Mouse (Mus musculus): ENCODE measurements at regions not wholly inside any gene's neighbourhood (a gene's known extent, or its start where the extent isn't known, plus 50 kb on each side); places are given as distances from the start of the nearest gene placed in this dataset.

DNA sequence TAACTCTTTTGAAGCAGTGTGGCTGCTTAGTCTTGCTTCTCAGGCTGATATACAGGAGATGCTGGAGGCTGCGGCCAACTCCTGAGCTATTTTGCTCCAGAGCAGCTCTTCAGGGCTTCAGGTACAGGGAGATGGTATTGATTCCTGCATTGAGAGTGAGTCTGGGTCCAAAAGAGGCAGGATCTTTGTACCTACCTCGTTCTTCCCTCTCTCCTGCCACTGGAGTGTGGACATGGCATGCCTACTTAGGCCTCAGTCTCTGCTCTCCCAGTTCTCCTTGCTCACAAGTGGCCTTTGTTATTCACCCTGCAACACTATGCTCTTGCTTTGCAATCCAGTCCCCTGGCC is 284.8 kb downstream of the Bcl11a start:
- intact Hi-C loops (cut with DNase I), result no loop called here
- DNase-seq (ENCODE audit: extremely low spot score in 1 of 2, low spot score in 2 of 2), result no peak

DNA sequence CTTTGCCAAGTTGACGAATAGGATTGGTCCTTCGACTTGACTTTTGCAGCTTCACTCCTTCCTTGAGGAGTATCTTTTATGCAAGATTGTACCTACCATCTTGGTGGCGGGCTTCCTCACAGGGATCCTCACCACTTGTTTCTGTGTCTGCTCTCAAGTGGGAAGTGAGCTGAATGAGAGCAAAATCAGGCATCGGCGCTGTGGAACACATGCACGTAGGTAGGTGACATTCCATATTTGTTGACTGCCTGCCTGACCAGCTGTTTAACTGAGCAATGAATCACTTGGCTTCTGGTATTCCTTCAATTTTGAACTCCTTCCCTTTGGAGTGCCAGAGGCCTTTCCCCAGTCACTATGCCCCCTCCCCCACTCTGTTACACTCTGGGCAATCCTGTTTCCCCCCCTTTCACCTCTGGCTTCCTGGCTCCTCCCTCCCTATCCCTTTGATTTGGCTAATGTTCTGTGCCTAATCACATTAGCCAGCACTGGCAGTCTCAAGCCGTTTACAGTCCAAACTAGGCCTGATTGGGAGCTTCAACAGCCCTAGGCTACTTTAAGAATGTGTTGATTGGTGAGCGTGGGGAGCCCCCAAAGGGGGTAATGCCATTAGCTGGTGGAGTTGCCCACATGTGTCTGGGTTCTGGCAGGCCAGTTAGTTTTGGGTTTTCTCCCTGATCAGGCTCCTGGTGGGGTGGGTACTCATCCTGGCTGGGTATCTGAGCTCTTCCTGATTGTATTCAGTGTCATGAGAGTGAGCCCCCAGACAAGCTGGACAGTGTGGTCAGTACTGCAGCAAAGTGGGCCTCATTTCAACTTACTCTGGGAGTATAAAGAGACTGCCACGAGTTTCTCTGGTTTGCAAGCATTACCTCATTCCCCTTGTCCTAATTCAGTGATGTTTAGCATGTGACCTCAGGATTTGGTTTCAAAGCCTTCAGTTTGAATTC is 285.8 kb downstream of the Bcl11a start:
- intact Hi-C loops (cut with DNase I), result no loop called here
- no peak for DNase-seq (ENCODE audit: extremely low spot score in 1 of 2, low spot score in 2 of 2)

DNA sequence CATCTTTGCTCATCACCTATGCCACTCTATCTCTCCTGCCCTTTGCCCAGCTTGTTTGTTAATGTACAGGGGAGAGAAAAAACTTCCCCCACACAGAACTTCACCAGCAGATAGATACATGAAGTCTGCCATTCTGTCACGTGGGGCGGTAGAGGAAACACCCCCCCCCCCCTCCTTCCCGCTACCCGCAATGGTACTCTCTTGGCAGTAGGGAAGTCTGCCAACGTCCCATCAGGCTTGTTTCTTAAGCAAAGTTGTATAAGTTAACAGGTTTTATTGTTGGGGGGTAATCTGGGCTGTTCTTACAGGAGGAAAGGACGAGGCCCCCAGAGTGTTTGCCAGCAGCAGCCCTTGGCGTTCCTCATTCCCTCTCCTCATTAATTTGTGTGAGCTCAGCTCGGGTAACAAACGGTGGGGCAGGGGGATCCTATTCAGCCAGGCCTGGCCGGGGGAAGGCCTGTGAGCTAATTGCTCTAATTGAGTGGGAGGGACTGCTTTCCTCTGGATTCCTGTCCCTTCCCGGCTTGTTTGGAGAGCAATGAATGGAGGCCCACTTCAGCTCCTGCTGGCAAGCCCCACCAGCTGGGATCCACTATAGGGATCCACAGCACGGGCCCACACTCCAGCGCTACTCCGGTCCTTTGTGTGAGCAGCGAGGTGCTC is 292.5 kb downstream of the Bcl11a start:
- intact Hi-C loops (cut with DNase I), result loop anchor here (10.0 kb wide), 1 partner anchor 286 kb away; no protein-coding TSS in a partner anchor
- peak; percentile 19 to 27 for DNase-seq (ENCODE audit: extremely low spot score in 1 of 2, low spot score in 2 of 2)

DNA sequence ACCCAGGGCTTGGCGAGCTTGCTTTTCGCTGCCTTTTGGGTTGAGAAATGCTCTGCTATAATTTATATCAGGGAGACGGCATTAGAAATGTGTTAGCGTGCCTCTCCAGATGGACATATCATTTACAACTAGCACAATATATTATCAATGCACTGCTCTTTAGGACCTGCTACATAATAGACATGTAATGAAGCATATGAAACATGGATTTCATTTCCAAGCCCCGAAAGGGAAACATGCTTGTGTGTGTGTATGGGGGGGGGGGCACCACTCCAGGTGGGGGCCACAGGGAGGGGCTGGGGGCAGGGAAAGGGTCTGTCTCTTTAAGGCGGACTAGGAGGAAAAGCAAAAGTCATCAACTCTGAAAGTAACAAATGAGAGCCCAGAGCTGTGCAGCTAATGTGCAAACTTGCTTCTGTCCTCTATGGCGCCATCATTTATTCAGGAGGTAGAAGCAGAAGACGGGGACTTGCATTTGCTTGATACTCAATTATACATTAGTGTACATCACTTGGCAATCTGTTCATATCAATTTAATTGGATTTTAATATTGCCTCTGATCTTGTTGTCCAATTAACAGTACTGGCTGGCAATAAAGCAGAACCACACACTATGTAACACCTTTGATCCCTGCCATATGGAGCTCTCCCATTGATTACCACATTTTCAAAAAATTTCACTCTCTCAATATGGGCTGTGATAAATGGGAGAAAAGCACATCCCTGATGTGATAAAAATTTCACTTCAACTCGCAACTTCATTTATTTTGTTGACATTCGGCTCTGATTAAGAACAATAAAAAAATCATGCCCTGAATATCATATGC is 293.2 kb downstream of the Bcl11a start:
- DNase-seq (ENCODE audit: extremely low spot score in 1 of 2, low spot score in 2 of 2), result no peak
- intact Hi-C loops (cut with DNase I), result loop anchor here (10.0 kb wide), 1 partner anchor 286 kb away; no protein-coding TSS in a partner anchor

DNA sequence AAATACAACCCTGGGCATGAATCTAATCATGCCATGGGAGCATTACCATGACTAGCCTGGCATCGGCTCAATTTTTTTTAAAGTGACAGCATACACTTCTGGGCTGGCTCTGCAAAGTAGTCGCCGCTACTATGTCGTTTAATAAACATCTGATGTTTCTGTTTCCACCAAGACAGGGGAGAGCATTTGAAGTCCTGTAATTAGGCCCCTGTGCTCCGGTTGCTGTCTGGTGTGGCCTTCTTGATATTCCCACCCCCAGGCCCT is 293.8 kb downstream of the Bcl11a start:
- intact Hi-C loops (cut with DNase I), result loop anchor here (10.0 kb wide), 1 partner anchor 287 kb away; no protein-coding TSS in a partner anchor
- no peak for DNase-seq (ENCODE audit: extremely low spot score in 1 of 2, low spot score in 2 of 2)

DNA sequence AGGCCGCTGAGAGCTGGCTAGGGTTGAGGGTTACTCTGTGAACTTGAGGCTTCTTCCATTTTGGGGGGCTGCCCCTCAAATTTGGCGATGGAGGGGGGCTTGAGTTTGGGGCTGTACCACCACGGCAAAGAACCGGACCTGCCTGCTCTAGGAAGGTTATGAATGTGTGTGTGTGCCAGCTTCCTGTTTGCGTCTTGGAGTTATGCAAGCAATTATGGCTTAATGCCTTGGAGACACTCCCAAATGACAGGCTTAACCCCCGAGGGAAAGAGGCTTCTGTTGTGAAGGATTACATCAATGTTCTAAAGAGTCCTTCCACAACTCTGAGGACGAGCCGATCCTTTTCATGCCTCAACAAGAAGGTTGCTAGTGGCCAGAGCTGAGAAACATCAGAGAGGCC is 294.1 kb downstream of the Bcl11a start:
- intact Hi-C loops (cut with DNase I), result loop anchor here (10.0 kb wide), 1 partner anchor 287 kb away; no protein-coding TSS in a partner anchor
- DNase-seq (ENCODE audit: extremely low spot score in 1 of 2, low spot score in 2 of 2), result no peak

DNA sequence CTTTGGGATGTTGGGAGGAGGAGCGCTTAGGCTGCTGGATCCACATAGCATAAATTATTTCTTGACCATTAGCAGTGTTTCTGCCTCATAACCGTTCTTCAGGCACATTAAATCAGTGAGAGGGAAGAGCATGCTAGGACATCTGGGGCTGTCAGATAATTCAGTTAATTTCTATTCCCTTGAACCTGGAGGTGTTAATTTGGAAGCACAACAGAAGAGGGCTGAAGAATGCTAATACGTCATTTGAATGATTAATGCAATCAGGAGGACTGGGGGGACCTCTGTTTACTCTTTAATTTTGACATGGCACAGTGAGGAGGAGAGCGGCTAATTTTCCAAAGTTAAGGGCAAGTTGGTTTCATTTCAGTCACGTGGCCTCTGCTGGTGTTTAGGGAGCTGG is 294.8 kb downstream of the Bcl11a start:
- intact Hi-C loops (cut with DNase I), result loop anchor here (10.0 kb wide), 1 partner anchor 288 kb away; no protein-coding TSS in a partner anchor
- DNase-seq (ENCODE audit: extremely low spot score in 1 of 2, low spot score in 2 of 2), result no peak

DNA sequence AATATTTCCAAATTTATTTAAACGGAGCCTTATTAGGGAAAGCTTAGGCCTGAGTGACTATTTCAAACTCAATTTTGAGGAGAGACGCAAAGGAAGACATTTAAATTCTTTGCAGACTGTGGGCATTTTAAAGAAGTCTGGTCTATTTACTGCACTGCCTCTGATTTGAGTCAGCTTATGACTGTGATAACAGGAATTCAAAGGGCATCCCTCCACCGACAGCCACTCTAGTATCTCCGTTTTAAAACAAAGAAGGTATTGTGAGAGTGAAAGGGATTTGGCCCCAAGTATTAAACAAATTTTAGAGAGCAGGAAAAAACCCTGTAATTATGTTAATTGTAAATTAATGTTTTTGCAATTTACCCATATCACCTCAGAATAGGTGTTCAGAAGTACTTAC is 295.4 kb downstream of the Bcl11a start:
- intact Hi-C loops (cut with DNase I), result loop anchor here (10.0 kb wide), 1 partner anchor 288 kb away; no protein-coding TSS in a partner anchor
- no peak for DNase-seq (ENCODE audit: extremely low spot score in 1 of 2, low spot score in 2 of 2)

DNA sequence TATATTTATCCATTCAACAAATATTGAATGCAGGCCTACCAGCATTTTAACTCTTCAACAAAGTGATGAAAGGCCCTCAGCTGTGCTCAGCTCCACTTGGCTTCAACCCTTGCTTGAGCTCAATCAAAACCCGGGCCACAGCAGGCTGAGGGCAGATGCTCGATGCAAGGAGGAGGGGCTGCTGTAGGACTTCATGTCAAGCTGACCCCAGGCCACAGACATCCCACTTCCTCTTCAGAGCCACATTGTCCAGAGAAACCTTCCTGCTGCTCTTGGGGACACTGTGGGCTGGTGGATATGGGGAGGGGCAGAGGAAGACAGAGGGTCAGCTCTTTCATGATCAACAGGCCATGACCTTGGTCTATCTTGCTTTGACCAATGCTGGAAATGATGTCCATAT is 299.7 kb downstream of the Bcl11a start:
- DNase-seq (ENCODE audit: extremely low spot score in 1 of 2, low spot score in 2 of 2), result no peak
- intact Hi-C loops (cut with DNase I), result loop anchor here (10.0 kb wide), 1 partner anchor 293 kb away; no protein-coding TSS in a partner anchor

DNA sequence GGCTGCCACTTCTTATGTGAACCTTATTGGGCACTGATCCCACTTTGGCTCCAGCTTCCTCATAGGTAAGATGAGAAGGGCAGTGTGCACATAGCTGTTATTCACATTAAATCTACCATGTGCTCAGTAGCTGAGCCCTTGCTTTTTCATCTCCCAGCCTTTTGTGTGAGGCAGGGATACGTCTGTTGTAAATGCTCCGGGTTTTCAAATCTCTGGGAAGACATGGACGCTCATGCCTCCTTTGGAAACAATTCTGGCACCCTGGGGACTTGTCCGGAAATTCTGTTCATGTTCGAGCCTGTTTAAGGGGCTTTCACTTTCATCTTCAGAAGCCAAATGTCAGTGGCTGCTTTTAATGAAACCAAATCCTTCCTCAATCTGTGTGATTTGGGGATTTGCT is 312.7 kb downstream of the Bcl11a start:
- intact Hi-C loops (cut with DNase I), result no loop called here
- no peak for DNase-seq (ENCODE audit: extremely low spot score in 1 of 2, low spot score in 2 of 2)

DNA sequence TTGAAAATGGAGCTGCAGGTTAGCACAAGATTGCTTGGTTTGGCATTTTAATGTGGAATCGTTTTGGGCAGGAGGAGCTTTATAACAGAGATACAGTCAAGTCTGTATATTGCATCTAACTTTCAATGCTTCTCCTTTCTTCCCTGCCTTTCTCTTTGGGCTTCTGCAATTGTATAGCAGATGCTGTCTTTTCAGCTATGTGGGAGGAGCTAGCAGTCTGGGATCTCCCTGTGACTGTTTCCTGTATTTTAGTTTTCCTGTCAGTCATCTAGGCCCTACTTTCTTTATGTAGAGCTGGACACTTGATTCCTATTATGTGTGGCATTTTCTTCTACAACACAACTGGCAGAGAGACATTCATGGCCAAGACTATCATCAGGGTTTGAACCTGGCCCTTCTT is 313.5 kb downstream of the Bcl11a start:
- intact Hi-C loops (cut with DNase I), result no loop called here
- no peak for DNase-seq (ENCODE audit: extremely low spot score in 1 of 2, low spot score in 2 of 2)

DNA sequence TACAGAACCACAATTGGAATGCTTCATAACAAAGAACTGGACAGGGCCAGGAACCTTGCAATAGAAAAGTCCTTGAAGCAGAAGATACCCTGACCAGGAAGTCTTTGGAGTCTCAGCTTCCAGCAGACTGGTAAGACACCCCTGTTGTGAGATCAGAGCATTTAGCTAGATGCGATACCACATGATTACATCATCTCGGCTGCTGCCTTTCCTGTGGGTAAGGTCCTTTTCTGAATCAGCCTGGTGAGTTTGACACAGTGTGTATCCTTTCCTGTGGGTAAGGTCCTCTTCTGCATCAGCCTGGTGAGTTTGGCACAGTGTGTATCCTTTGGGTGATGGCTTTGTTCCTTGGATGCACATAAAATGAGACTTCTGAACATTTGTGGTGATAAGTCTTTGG is 317.6 kb downstream of the Bcl11a start:
- intact Hi-C loops (cut with DNase I), result no loop called here

DNA sequence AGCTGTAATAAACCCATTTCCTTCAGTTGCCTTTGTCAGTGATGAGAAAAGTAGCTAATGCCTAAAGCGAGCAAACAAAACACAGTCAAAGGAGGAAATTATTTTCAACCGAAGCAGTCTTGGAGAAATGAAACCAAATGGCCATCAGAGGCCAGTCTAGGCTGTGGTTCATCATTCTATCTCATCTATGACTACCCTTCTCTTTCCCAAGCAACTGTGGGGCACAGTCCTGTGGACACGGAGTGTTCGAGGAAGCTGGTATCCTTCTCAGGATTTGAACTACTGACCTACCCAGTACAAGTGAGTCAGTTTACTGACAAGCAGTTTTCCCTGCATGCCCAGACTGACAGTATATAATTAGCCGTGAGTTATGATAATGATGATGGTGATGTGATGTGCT is 319.1 kb downstream of the Bcl11a start:
- no peak for DNase-seq (ENCODE audit: extremely low spot score in 1 of 2, low spot score in 2 of 2)
- intact Hi-C loops (cut with DNase I), result no loop called here

More for the DNA sequence above, 317.6 kb downstream of the Bcl11a start:
- DNase-seq (ENCODE audit: extremely low spot score in 1 of 2, low spot score in 2 of 2), result no peak

DNA sequence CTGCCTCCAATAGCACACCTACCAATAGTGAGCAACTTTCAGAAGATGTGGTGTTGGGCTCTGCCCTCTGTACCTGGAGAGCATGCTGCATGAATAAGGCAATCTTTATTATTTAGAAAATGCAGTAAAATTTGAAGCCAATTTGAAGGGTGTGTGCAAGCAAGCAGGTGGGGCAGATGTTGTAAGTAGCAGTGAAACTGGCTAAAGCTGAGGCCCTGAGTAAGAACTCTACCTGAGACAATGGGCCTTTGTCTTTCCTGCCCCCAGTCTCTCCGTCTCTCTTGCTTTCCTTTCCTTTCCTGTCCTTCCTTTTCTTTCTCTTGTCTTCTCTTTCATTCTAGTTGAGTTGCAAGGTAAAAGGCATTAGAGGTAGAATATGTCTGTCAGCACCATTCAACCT is 319.9 kb downstream of the Bcl11a start:
- no peak for DNase-seq (ENCODE audit: extremely low spot score in 1 of 2, low spot score in 2 of 2)
- intact Hi-C loops (cut with DNase I), result no loop called here

DNA sequence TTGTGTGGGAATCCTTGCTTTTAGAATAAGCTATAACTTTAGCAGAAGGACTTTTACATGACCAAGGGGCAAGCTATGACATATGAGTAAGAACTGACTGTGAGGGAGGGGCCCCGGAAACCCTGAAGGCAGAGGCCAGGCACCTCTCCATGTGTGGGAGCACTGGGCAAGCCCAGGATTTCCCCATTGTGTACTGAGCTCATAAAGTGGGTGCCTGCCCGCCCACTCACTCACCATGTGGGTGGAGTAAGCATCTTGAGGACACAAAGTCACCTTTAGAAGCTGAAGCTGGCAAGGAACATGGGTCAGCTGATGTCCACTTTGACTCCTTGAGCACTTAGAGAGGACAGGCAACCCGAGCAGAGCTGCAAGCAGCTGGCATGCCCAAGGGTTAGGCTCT is 323.3 kb downstream of the Bcl11a start:
- intact Hi-C loops (cut with DNase I), result no loop called here
- DNase-seq (ENCODE audit: extremely low spot score in 1 of 2, low spot score in 2 of 2), result no peak

DNA sequence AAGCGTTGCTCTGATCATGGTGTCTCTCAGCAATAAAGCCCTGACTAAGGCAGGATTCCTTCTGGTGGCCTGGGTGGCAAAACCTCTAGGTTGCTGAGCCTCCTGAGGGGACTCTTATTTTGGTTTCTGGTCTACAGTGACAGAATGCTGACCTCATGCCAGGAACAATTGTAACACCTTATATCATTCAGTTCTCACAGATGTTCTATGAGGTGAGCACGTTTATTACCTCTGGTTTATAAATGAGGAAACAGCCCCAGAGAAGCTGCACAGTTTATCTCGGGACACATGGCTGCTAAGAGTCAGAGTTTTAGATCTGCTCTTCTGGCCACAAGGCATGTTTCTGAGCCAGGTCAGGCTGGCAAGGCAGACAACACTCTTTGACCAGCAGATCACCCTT is 324.3 kb downstream of the Bcl11a start:
- no peak for DNase-seq (ENCODE audit: extremely low spot score in 1 of 2, low spot score in 2 of 2)
- intact Hi-C loops (cut with DNase I), result no loop called here

DNA sequence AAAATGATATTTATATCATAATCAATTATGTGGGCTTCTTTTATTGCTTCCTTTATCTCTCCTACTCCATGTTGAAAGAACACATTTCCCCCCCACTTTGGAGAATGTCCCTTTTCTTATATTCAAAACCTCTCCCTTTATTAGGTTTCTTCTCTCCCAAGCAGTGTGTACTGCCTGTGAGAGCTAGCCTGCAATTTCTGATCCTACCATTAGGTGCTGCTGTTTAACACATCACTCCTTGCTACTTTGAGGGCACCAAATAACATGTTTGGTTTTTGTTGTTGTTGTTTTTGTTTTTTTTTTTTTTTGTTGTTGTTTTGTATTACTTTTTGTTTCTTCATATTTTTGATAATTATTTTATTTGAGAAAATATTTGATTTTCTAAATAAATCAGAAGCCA is 336.9 kb downstream of the Bcl11a start:
- no peak for DNase-seq (ENCODE audit: extremely low spot score in 1 of 2, low spot score in 2 of 2)
- intact Hi-C loops (cut with DNase I), result no loop called here

DNA sequence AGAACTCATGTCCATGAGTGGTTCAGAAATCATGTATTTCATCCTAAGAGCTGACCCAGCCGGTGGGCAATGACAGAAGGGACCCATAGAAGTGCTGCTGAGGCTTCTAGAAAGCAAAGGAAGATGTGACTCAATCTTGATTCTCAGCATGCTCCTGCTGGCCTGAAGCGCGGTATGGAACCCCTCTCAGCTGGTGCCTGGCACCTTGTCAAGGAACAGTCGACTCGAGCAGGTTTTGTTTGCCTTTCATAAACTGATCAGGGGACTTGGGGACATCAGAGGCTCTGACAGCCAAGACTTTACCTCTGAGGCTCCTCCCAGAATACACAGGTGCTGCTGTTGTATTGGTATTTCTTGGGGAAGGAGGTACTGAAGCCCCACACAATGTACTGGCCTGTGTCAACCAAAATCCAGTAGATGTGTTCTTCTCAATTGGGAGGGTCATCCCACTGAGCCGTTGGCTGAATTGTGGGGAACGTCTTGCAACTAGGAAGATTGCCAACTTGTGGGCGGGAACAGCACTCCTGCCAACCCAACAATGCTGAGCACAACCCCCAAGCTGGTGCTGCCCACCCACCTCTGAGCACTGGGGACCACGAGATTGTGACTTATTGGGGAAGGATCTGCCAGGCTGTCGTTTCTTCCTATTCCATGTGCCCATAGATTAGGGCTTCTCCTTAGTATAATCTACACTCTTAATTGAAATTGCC is 344.4 kb downstream of the Bcl11a start:
- DNase-seq (ENCODE audit: extremely low spot score in 1 of 2, low spot score in 2 of 2), result no peak
- intact Hi-C loops (cut with DNase I), result no loop called here

DNA sequence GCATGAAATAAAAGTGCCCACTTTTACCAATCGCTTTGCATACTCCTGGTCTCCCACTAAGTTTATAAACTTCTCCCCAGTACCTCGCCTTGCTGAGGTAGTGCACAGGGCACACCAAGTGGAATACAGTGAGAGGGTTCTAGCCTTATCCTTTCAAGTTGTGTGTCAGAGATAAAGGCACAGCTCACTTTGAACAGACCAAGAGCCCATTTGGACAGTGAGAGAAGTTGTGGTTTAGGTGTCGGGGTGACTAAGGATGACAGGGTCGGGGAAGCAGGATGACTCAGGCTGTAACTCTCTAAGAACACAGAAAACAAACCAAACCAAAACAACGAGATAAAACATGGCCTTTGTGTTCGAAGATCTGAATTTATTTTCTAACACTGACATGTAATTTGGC is 345.4 kb downstream of the Bcl11a start:
- intact Hi-C loops (cut with DNase I), result no loop called here
- no peak for DNase-seq (ENCODE audit: extremely low spot score in 1 of 2, low spot score in 2 of 2)

Data from left cerebral cortex, postnatal 10 days (tissue).